In the genomic region with DNA sequence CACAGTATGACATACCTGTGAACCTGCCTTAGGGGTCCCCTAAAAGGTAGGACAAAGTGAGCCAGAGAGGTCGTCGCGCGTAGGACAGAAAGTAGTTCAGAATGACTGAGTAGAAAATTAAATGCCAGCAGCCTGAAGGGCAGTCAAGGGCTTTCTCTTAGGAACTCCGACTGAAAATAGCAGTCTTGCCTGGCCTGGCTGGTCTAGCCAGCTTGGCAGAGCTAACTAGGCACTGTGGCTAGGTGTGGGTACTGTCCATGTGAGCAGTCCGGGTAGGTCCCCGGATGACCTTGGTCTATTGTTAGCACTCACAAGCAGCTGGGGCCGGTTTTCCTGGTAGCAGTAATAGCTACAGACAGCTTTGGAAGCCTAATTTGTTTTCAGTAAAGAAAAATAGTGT, we compare ENCODE assay signal across 8 mouse cellular contexts. TPM values are rescaled to one million over a fixed set of nuclear protein-coding genes. Genes with fewer than 3 reads are reported as not detected.
DNase-seq lines count a peak whose midpoint lies in the region; ATAC-seq and TF ChIP-seq lines count a peak whose summit lies in the region.

No protein-coding gene starts in this region.

- no peak for TF ChIP-seq POLR2A in heart, adult 2 months (IDR thresholded peaks at IDR 0.05; ENCODE audit: insufficient read depth, low read depth, low read length)

- no peak overlapping the region for H3K9ac ChIP-seq in kidney, embryonic 14.5 days (ENCODE audit: low read depth, low read length)
- no peak overlapping the region; the same call in 1 of the 2 replicates for H3K9ac ChIP-seq in heart, adult 2 months (ENCODE audit: low read depth, low read length)
- no peak overlapping the region for H3K9ac ChIP-seq in stomach, embryonic 14.5 days (replicated peaks; ENCODE audit: low read depth, low read length)

- peak; percentile 90 for TF ChIP-seq EP300 in heart, adult 2 months (IDR thresholded peaks at IDR 0.05; ENCODE audit: insufficient read depth, low read depth, low read length)

- H3K27me3 ChIP-seq in kidney, embryonic 14.5 days (ENCODE audit: control insufficient read depth, insufficient read depth, low read length): no peaks in the 10 kb centered on the region
- H3K27me3 ChIP-seq in heart, adult 2 months (ENCODE audit: control insufficient read depth, insufficient read depth, low read length): no peaks in the 10 kb centered on the region
- no peaks in the 10 kb centered on the region for H3K27me3 ChIP-seq in stomach, embryonic 14.5 days (ENCODE audit: control insufficient read depth, insufficient read depth, low read length)

- no peaks in the 10 kb centered on the region for H3K36me3 ChIP-seq in kidney, embryonic 14.5 days (ENCODE audit: control insufficient read depth, insufficient read depth, low read length)
- peaks cover 2% of the 10 kb centered on the region; the same call in 1 of the 2 replicates for H3K36me3 ChIP-seq in heart, adult 2 months (ENCODE audit: control insufficient read depth, insufficient read depth, low read length)
- no peaks in the 10 kb centered on the region for H3K36me3 ChIP-seq in stomach, embryonic 14.5 days (ENCODE audit: control insufficient read depth, insufficient read depth, low read length)

- ATAC-seq in kidney, embryonic 14.5 days (ENCODE audit: low FRiP score, low TSS enrichment): no peak
- ATAC-seq in stomach, embryonic 14.5 days (ENCODE audit: insufficient number of reproducible peaks, insufficient read depth, low FRiP score, low read depth): peak; percentile 58; the same call in 1 of the 2 replicates

- H3K79me2 ChIP-seq in heart, adult 2 months (replicated peaks; ENCODE audit: control insufficient read depth, insufficient read depth, low read length): no peaks in the 10 kb centered on the region

- TF ChIP-seq CTCF in heart, adult 2 months (IDR thresholded peaks at IDR 0.05): no peak

- no peak overlapping the region for H3K4me3 ChIP-seq in kidney, embryonic 14.5 days (ENCODE audit: low read length)
- peak overlapping the region; percentile 11; the same call in 1 of the 2 replicates for H3K4me3 ChIP-seq in heart, adult 2 months
- no peak overlapping the region for H3K4me3 ChIP-seq in stomach, embryonic 14.5 days (ENCODE audit: low read depth, low read length)

- 76% methylated on average over 8 of the region's 8 CpGs for WGBS in kidney, embryonic 14.5 days
- 52% methylated on average over 8 of the region's 8 CpGs for WGBS in heart, adult 2 months
- 66% methylated on average over 8 of the region's 8 CpGs for WGBS in stomach, embryonic 14.5 days

- DNase-seq in kidney, adult 11 months: peak; percentile 93
- DNase-seq in heart, adult 2 months: peak; percentile 51 to 82
- peak; percentile 78 to 92 for DNase-seq in kidney, adult 8-10 months
- no peak for DNase-seq in testis, postnatal 10 days (ENCODE audit: low spot score)
- no peak for DNase-seq in neural tube, embryonic 10.5 days (ENCODE audit: extremely low spot score, low spot score)
- DNase-seq in right cerebral cortex, postnatal 25 days: no peak

- no peaks in the 10 kb centered on the region for H3K9me3 ChIP-seq in kidney, embryonic 14.5 days (ENCODE audit: control insufficient read depth, low read length)
- no peaks in the 10 kb centered on the region for H3K9me3 ChIP-seq in stomach, embryonic 14.5 days (ENCODE audit: control insufficient read depth, low read depth, low read length)

- H3K27ac ChIP-seq in kidney, embryonic 14.5 days (ENCODE audit: low read depth, low read length): no peak overlapping the region
- peak overlapping the region; percentile 91 for H3K27ac ChIP-seq in heart, adult 2 months
- H3K27ac ChIP-seq in stomach, embryonic 14.5 days (ENCODE audit: low read length): peak overlapping the region; percentile 27; the same call in 1 of the 2 replicates

- intact Hi-C loops in heart, adult 2 months (cut with DNase I): loop anchor here (2.0 to 5.0 kb wide), 3 partner anchors 242 to 735 kb away; a partner anchor contains a TSS

- peaks cover 6% of the 10 kb centered on the region; the same call in 1 of the 2 replicates for H3K4me1 ChIP-seq in kidney, embryonic 14.5 days (ENCODE audit: control insufficient read depth, insufficient read depth, low read length)
- peaks cover 5% of the 10 kb centered on the region for H3K4me1 ChIP-seq in heart, adult 2 months (ENCODE audit: control insufficient read depth, insufficient read depth, low read length)
- H3K4me1 ChIP-seq in stomach, embryonic 14.5 days (ENCODE audit: control insufficient read depth, insufficient read depth, low read length): 0 out of 2 replicates have a peak, but pooled peaks cover 8% of the 10 kb centered on the region

- H3K4me2 ChIP-seq in kidney, embryonic 14.5 days (replicated peaks; ENCODE audit: low read depth, low read length): no peak overlapping the region
- no peak overlapping the region for H3K4me2 ChIP-seq in stomach, embryonic 14.5 days (replicated peaks; ENCODE audit: low read depth, low read length)

RNA-seq across cellular contexts. Expression of a gene that starts 2.2 kb away (rescaled TPM):
- 3.4 and 8.9 TPM in 2 replicates for polyA plus RNA-seq in kidney, embryonic 14.5 days (2014; fragmentation: Nextera tagmentation; extraction: Ambion mirVana)
- total RNA-seq in heart, adult 2 months (2021): 10 to 100 TPM; 21.0 to 32.4 TPM
- polyA plus RNA-seq in heart, adult 2 months (2012; rRNA removed): 10.5 and 19.5 TPM in 2 replicates
- 11.2 and 14.1 TPM in 2 replicates for polyA plus RNA-seq in stomach, embryonic 14.5 days (2014; fragmentation: Nextera tagmentation; extraction: Ambion mirVana)

Comparison
In these comparisons a context has a peak if more than half of its experiments do, and no peak if none do; other contexts are left out.
1. DNase-seq: peak in kidney, adult 11 months (single experiment), heart, adult 2 months (2 of 2) and kidney, adult 8-10 months (2 of 2); none in testis, postnatal 10 days (single experiment), neural tube, embryonic 10.5 days (single experiment) and right cerebral cortex, postnatal 25 days (single experiment).